Mouse (Mus musculus): Measurements from ENCODE around the gene Kirrel3.

GRCm38 (mm10) chr9:34653141-34653540 is 167.4 kb downstream of the Kirrel3 start:
- TF ChIP-seq POLR2A (IDR thresholded peaks at IDR 0.05; ENCODE audit: borderline replicate concordance, extremely low read depth, low read depth, low read length) (no peak), CTCF (IDR thresholded peaks at IDR 0.05; ENCODE audit: insufficient read depth, low read length) (no peak)
